Mouse (Mus musculus): ENCODE results near the gene Edrf1.

DNA sequence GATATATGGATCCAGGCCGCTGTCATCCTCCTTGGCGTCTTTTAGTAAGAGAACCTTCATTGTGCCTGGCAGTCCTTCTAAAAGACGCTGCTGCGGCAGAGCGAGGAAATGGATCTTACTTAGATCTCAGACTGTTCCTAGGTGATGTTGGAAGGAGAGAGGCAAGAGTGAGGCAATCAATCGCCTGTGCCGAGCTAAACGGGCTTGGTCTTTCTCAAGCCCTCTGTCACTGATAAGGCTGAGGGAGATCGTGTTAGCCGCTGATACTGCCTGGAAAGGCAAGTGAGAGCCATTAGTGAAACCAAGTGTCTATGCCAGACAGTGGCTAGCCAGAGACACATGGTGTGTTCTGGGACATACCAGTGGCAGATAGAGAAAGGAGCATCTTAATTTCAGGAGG lies 65.0 kb downstream of the Edrf1 start:
- TF ChIP-seq POLR2A (IDR thresholded peaks at IDR 0.05; ENCODE audit: low read depth, low read length) (no peak), CTCF (IDR thresholded peaks at IDR 0.05; ENCODE audit: extremely low read depth, insufficient read length, insufficient replicate concordance, low read depth, low read length) (no peak)

Measured in small intestine, adult 2 months (tissue).